Mouse (Mus musculus): ENCODE measurements around the gene Srd5a3.

GRCm38 (mm10) chr5:76176411-76176810, 36.3 kb downstream of the Srd5a3 start:
- TF ChIP-seq POLR2A (IDR thresholded peaks at IDR 0.05; ENCODE audit: insufficient read depth, low read depth, low read length), result no peak
- no peak for TF ChIP-seq CTCF (IDR thresholded peaks at IDR 0.05)
